Mouse (Mus musculus) layer of hippocampus, adult 8-10 months (tissue): ENCODE data around the gene Adam12. TPM values are rescaled to one million over a fixed set of nuclear protein-coding genes. Genes with fewer than 3 reads are reported as not detected.
A peak's percentile ranks its signal among the peaks of the same experiment; 100 is the strongest.

Experiments
- DNase-seq, 2 experiments: peaks; one replicate each; pipeline ENCODE4 v3.0.0; 2022; ENCODE audit warnings: low spot score in 2 of 2
- total RNA-seq, 4 experiments: library from RNA; stranded (reverse); gene quantifications; 2 replicates each; pipeline ENCODE4 v1.2.4; 2022

The Adam12 gene
- total RNA-seq, 4 experiments from 2014 or later = 5.6 to 7.2 (median 5.8) TPM

DNA sequence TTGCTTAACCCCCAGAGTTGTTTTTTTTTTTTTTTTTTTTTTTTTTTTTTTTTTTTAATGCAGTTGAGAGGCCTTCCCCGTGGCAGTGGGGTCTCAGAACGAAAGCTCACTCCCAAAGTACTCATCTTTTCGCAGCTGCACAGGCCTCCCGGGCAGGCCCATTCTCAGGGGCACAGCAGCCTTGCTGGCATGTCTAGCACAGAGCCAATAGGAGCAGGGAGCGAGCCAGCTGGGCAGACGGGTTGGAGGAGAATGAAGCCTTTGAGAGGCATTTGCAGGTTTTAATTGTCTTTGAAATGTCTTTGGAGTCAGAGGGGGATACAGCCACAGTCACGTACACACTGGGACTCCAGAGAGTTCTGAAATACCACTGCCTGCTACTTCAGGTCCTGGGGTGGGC is 217.2 kb downstream of the Adam12 start:
- no peak for DNase-seq

- no peak for DNase-seq
These were observed 222.8 kb downstream of the Adam12 start for GRCm38 (mm10) chr7:134009157-134009556.

GRCm38 (mm10) chr7:134007942-134008361 is 224.0 kb downstream of the Adam12 start:
- DNase-seq = no peak

- no peak for DNase-seq
These were observed 230.4 kb downstream of the Adam12 start for GRCm38 (mm10) chr7:134001581-134001980.

DNA sequence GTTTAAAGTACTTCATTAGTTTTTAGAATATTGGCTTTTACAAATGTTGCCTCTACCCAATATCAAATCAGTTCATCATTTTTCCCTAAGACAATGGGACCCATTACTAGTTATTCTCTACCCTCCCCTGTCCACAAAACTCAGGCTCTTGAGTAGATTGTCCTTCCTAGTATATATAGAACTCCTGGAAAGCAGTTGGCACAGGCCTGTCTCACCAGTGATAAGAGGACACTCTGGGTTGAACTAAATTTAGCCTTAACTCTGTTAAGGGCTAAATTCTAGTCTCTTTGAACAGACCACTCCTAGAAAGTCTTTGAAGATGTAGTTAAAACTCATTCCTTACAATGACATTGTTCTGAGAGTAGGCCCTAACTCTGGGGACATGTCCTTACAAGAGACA is 241.0 kb downstream of the Adam12 start:
- no peak for DNase-seq

DNA sequence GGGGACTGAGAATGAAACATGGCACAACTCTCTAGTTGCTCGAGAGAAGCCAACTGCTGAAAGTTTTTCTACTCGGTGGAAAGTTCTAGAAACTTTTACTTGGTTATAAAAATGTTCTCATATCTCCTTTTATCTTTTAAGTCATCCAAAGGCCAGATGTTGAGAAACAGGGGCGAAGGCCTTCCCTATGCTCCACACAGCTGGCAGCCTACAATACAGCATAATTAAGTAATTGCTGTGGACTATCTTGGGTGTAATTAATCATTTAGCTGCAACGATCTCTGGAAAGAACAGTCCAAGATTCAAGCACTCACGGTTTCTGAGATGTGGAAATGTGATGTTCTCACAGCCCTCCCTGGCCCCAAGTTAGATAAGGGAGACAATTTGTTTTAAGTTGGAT is 243.6 kb downstream of the Adam12 start:
- no peak for DNase-seq

GRCm38 (mm10) chr7:133986201-133986600 is 245.7 kb downstream of the Adam12 start:
- DNase-seq = peak; percentile 13 to 29

DNA sequence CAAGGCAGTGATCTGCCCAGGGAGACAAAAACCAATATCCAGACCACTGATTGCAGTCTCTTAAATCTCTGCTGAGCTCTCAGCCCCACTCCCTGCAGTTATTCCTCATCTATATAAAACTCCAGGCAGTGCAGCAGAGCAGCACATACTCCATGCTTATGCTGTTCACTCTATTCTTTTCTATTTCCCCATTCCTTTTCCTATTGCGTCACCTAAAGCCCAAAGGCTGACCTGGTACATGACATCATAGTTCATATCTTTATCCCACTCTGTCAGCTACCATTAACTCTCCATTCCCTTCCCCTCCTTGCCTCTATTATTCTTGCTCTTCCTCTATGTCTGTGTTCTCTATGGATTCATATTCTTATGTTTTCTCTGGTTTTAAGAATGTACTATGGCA is 246.3 kb downstream of the Adam12 start:
- no peak for DNase-seq

DNA sequence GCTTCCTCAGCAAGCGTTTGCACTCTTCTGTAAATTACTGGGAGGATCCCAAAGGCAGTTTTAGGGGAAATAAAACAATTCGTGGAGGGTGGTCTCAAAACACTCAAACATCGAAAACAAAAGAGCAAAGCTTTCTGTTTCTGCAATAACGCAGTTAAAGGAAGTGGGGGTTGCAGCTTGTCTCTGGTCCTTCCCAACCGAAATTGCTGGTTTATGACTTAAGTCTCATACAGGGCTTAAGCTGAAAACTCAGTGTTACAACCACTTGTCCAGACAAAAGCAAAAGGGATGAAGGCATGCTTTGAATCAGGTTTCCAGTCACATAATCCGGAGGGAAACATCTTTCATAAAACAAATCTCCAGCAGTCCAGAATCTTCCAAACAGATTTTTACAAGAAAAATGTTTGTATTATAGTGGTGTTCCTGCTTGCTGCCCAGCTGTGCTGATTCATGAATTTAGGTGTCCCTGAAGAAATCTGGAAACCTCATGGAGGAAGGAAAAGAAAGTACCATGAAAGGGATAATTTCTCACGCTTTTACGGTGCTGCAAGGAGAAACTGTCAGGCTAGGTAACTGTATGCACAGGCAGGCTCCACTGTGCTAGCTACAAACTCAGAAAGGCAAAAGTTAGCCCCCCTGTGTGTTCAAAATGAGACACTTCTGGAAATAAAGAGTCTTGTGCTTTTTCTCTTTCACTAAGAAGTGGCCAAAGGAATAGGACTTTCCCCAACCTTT is 255.4 kb downstream of the Adam12 start:
- DNase-seq = no peak

- DNase-seq = no peak
These were observed 260.9 kb downstream of the Adam12 start for GRCm38 (mm10) chr7:133971086-133971485.

- no peak for DNase-seq
These were observed 261.5 kb downstream of the Adam12 start for GRCm38 (mm10) chr7:133970407-133970806.

- no peak for DNase-seq
These were observed 264.0 kb downstream of the Adam12 start for GRCm38 (mm10) chr7:133967906-133968305.

GRCm38 (mm10) chr7:133963501-133963900 is 268.4 kb downstream of the Adam12 start:
- DNase-seq = no peak

GRCm38 (mm10) chr7:133959200-133959599 is 272.7 kb downstream of the Adam12 start:
- peak; percentile 11 to 29 for DNase-seq

DNA sequence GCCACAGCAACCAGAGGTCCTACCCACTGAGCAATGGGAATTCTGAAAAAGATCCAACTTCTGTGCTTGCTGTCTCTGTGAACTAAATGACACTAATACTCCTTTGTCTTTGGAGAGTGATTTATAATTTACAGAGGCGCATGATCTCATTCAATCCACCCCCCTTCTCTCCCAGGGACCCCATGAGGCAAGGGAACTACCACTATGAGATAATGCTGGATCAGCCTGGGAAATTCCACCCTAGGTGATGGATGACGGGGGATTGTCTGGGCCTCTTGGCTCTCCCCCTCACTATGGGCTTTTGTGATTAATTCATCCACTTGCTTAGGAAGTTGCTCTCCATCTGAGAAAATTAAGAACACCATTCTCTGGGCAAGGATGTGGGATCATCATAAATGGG is 274.1 kb downstream of the Adam12 start:
- DNase-seq = no peak

DNA sequence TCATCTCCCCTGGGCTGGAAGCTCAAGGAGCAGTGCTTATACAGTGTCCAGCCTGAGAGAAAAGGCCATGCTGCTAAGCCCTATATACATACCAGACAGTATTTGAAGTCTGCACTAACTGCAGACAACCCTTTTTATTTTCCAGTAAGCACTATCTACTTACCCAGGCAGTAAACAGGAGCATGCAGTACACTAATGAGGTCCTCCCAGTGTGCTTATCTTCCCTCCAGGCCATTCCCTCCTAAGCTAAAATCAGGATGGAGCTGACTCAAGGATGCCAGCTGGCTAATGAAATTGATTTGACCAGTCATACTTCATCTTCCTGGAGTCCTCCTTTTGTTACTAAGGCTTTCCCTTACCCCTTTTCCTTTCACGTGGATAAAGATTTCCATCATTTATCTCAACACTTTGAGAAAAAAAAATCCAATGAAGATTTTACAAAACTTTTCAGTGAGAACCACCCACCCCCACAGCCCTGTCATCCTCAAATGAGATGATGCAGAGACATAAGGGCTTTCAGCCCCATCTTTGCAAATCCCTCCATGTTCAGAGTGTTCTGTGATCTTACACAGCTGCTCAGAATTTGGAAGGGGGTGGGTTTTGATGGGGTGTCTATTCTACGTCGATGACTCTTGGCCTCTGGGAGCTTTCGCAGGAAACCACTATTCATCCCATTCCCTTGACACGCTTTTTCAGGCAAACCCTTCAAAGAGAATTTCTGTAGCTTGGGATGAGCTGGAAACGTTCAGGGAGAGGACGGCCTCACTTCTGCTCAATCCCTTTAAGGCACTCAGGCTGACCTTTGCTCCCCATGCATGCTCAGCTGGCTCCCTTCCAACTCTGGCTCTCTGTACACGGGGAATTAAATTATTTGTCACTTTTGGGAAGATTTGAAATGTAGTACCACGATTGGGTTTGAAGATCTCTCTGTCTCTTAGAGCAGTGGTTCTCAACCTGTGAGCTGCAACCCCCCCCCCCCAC is 277.5 kb downstream of the Adam12 start:
- DNase-seq = no peak

DNA sequence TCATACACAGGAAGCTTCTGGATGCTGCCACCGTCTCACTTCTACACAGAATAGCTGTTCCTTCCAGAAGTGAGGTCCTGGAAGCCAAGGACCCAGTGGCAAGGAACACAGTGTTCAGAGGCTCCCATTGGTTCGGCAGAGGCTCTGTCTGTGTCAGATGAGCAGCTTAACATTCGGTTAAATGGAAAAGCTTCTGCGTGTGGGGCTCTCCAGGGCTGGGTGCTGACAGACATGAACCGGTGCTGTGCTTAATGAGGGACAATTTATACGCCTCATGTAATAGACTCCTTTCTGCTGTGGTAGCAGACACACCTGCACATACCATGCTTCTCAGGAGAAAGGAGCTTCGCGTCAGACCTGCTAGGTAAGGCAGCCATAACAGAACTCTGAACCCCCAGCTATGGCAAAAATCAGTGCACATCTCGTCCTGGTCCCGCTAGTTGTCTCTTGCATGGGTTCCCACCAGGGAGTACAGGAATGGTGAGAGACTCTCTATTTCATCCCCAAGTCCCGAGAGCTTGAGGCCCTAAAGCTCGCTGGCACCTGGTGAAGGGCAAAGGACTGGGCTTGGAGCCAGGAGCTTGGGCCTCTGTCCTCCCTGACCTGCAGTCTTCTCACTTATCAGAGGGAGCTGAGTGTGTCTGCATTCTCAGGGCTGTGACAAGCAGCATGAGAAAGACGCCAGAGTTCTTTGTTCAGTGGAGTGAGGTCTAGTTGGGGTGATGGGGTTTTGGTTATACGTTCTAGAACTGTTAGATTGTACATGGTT is 280.0 kb downstream of the Adam12 start:
- DNase-seq = no peak

GRCm38 (mm10) chr7:133947360-133947759 is 284.6 kb downstream of the Adam12 start:
- DNase-seq = no peak

DNA sequence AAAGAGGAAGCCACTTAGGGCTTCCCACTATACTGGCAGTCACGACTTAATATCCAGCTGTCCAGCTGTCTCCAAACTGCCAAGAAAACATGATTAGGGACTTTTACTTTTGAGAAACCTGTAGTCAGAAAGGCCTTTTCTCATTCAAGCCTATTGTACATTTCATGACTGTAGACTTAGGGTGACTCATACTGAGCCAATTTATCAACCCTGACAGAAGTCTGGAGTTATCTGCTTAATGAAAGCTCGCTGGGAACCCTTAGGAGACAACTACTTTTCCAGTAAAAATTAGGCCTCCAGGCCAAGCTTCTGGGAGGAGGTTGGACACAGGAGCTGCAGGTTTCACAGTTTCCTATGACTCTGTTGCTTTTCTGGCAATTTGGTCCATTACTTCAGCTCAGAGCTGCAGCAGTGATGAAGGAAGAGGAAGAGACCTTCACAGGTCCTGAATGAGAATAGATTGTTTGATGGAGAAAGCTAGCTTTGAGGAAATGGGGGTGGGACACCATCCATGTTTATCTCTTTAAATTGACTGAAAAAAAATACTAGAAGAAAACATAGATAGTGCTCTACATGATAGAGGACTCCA is 285.1 kb downstream of the Adam12 start:
- no peak for DNase-seq

DNA sequence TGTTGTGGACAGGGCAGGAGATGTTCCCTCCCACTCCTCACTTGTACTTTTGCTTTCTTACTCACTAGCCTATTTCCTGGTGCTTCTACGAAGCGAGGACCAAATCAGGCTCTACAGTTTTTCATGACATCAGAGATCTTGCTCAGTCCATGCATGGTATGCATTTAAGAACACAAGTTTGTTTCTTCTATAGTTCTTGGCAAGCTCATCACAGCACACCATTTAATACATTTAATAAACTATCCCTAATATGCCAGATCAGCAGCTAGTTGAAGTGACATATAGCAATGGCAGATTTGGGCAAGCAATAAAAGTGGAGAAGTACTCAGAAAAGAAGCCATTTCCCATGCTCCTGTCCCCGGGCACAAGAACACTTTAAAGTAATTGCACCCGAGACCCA is 285.8 kb downstream of the Adam12 start:
- no peak for DNase-seq

GRCm38 (mm10) chr7:133940405-133940804 is 291.5 kb downstream of the Adam12 start:
- DNase-seq = no peak
